Mouse (Mus musculus): ENCODE data around the gene Gm21861. TPM values are rescaled to one million over a fixed set of nuclear protein-coding genes. Genes with fewer than 3 reads are reported as not detected.
"Not testable (repeated sequence)": the region's sequence is repeated elsewhere in the genome, so short reads cannot be mapped to it uniquely, and the experiment has no call there.

Gene Gm21861
- total RNA-seq (2015; ENCODE audit: low replicate concordance) = not detected in 2 replicates
- not detected in 2 replicates for total RNA-seq (2017; ENCODE audit: low replicate concordance)

- ATAC-seq (replicated peaks; ENCODE audit: low FRiP score, poor library complexity, severe bottlenecking) = not testable (repeated sequence)
Observed at GRCm38 (mm10) chrY:58814497-58814896, at the start of gene Gm21861. Gene Gm21861, minus strand, starts transcription at chrY:58814597.

Measured in erythroblast, adult 5-6 weeks (primary cell).